Mouse (Mus musculus): ENCODE results near the gene Lgr5.

- TF ChIP-seq CHD2 (IDR thresholded peaks at IDR 0.05; ENCODE audit: low read length) (no peak), CTCF (conservative IDR thresholded peaks at IDR 0.05 in 1 of 2, IDR thresholded peaks at IDR 0.05 in 1 of 2; ENCODE audit: low read depth in 2 of 2, low read length in 2 of 2) (no peak), NRF1 (IDR thresholded peaks at IDR 0.05; ENCODE audit: low read depth, low read length) (no peak), SMC3 (IDR thresholded peaks at IDR 0.05; ENCODE audit: low read depth, low read length) (no peak), MXI1 (IDR thresholded peaks at IDR 0.05; ENCODE audit: low read depth, low read length) (no peak), ETS1 (conservative IDR thresholded peaks at IDR 0.05; ENCODE audit: low read depth, low read length) (no peak), ZKSCAN1 (IDR thresholded peaks at IDR 0.05; ENCODE audit: borderline replicate concordance, low read depth, low read length) (no peak), POLR2A (IDR thresholded peaks at IDR 0.05; ENCODE audit: low read depth, low read length) (no peak), USF1 (IDR thresholded peaks at IDR 0.05; ENCODE audit: low read depth, low read length) (no peak), TCF12 (IDR thresholded peaks at IDR 0.05; ENCODE audit: low read depth, low read length) (no peak), E2F4 (IDR thresholded peaks at IDR 0.05; ENCODE audit: insufficient replicate concordance, low read depth, low read length) (no peak), UBTF (IDR thresholded peaks at IDR 0.05; ENCODE audit: low read depth, low read length) (no peak), USF2 (conservative IDR thresholded peaks at IDR 0.05; ENCODE audit: low read depth, low read length) (no peak), ZNF384 (IDR thresholded peaks at IDR 0.05; ENCODE audit: low read depth, low read length) (no peak)
Observed at GRCm38 (mm10) chr10:115555191-115555765, 32.3 kb downstream of the Lgr5 start.

All from CH12.LX (cell line).